Mouse (Mus musculus) heart, adult 2 months (tissue): ENCODE results near the gene Ak6. TPM values are rescaled to one million over a fixed set of nuclear protein-coding genes. Genes with fewer than 3 reads are reported as not detected.
A peak's percentile ranks its signal among the peaks of the same experiment; 100 is the strongest.

ENCODE experiments used
- DNase-seq, 2 experiments: peaks; one replicate each; pipeline ENCODE4 v3.0.0; 2021
- H3K27ac ChIP-seq: fragments of 200-600 bp; 2 replicates; pipeline ENCODE4 v1.8.1; 2022
- H3K27me3 ChIP-seq: fragments of 200-500 bp; 2 replicates; pipeline ENCODE4 v1.6.1; 2012; ENCODE audit warnings: mild to moderate bottlenecking, low read length, inconsistent platforms, mixed read lengths; ENCODE audit not compliant: control insufficient read depth, insufficient read depth
- H3K36me3 ChIP-seq: fragments of 200-500 bp; 2 replicates; pipeline ENCODE4 v1.6.1; 2012; ENCODE audit warnings: low read length, inconsistent platforms; ENCODE audit not compliant: control insufficient read depth, insufficient read depth
- H3K4me1 ChIP-seq: fragments of 200-500 bp; 2 replicates; pipeline ENCODE4 v1.6.1; 2011; ENCODE audit warnings: low read length; ENCODE audit not compliant: control insufficient read depth, insufficient read depth
- H3K4me3 ChIP-seq: fragments of 200-600 bp; 2 replicates; pipeline ENCODE4 v1.8.1; 2022
- H3K79me2 ChIP-seq: fragments of 200-500 bp; replicated peaks from 2 replicates; pipeline ENCODE4 v1.6.1; 2012; ENCODE audit warnings: mild to moderate bottlenecking, inconsistent platforms, low read length, moderate library complexity, mixed read lengths; ENCODE audit not compliant: control insufficient read depth, insufficient read depth
- H3K9ac ChIP-seq: fragments of 200-500 bp; 2 replicates; pipeline ENCODE4 v1.6.1; 2012; ENCODE audit warnings: low read depth, mild to moderate bottlenecking, control low read depth, inconsistent platforms, low read length, mixed read lengths
- CTCF ChIP-seq: fragments of 200-600 bp; IDR thresholded peaks from 2 replicates; pipeline ENCODE4 v1.8.1; 2022; ENCODE audit warnings: antibody characterized with exemption, mild to moderate bottlenecking, moderate library complexity
- EP300 ChIP-seq: fragments of 200-500 bp; IDR thresholded peaks from 2 replicates; pipeline ENCODE4 v1.6.1; 2011; ENCODE audit warnings: low read depth, low read length, control low read depth; ENCODE audit not compliant: insufficient read depth
- POLR2A ChIP-seq: fragments of 200-500 bp; IDR thresholded peaks from 2 replicates; pipeline ENCODE4 v1.6.1; 2011; ENCODE audit warnings: mild to moderate bottlenecking, low read depth, low read length, control low read depth; ENCODE audit not compliant: insufficient read depth
- WGBS: fragments of 180-500 bp; shearing (Covaris S2); methylation state at CpG from one replicate; pipeline ENCODE4 v1.1.7; 2018; 5-methylcytosine and 5-hydroxymethylcytosine counted together
- intact Hi-C: fragments of 180-260 bp; cut with DNase I; formaldehyde crosslinking; loops from one replicate; pipeline ENCODE4 v1.15.1; 2025
- polyA plus RNA-seq: library from polyadenylated mRNA; depleted of rRNA; stranded (reverse); fragments of >200 nt; gene quantifications from 2 replicates; pipeline ENCODE4 v1.2.3, GENCODE M21; 2012
- total RNA-seq, 2 experiments: library from RNA; stranded (reverse); gene quantifications; 2 replicates each; pipeline ENCODE4 v1.2.3; 2021

Ak6 gene
- total and polyA plus RNA-seq, 3 experiments, result 49.9 to 65.7 (median 55.1) TPM

GRCm38 (mm10) chr13:100675936-100676635 is 25.3 kb downstream of the Ak6 start:
- TF ChIP-seq CTCF (no peak), EP300 (no peak), POLR2A (no peak)
- Histone ChIP-seq H3K27me3 (no peaks in the 10 kb centered on the region), H3K36me3 (no peaks in the 10 kb centered on the region), H3K79me2 (no peaks in the 10 kb centered on the region), H3K4me1 (no peaks in the 10 kb centered on the region), H3K9ac (no peak overlapping the region), H3K27ac (no peak overlapping the region), H3K4me3 (no peak overlapping the region)
- intact Hi-C loops, result no loop called here
- WGBS, result 79% methylated on average over 15 of the region's 15 CpGs
- no peak for DNase-seq

- Histone ChIP-seq H3K36me3 (no peaks in the 10 kb centered on the region), H3K27ac (no peak overlapping the region), H3K4me1 (no peaks in the 10 kb centered on the region), H3K9ac (no peak overlapping the region), H3K27me3 (no peaks in the 10 kb centered on the region), H3K4me3 (no peak overlapping the region), H3K79me2 (no peaks in the 10 kb centered on the region)
- DNase-seq, result no peak
- 76% methylated on average over 8 of the region's 8 CpGs for WGBS
- TF ChIP-seq CTCF (no peak), POLR2A (no peak), EP300 (no peak)
- intact Hi-C loops, result no loop called here
Observed at GRCm38 (mm10) chr13:100681615-100682014, 30.8 kb downstream of the Ak6 start.

- H3K27ac ChIP-seq, result no peak overlapping the region
- no peak overlapping the region for H3K9ac ChIP-seq
- H3K27me3 ChIP-seq, result no peaks in the 10 kb centered on the region
- no peaks in the 10 kb centered on the region for H3K79me2 ChIP-seq
- intact Hi-C loops, result no loop called here
- no peaks in the 10 kb centered on the region for H3K36me3 ChIP-seq
- 87% methylated on average over 2 of the region's 2 CpGs for WGBS
- no peak for TF ChIP-seq CTCF
- no peak for TF ChIP-seq EP300
- TF ChIP-seq POLR2A, result no peak
- no peaks in the 10 kb centered on the region for H3K4me1 ChIP-seq
- no peak overlapping the region for H3K4me3 ChIP-seq
- DNase-seq, result no peak
Observed at GRCm38 (mm10) chr13:100682837-100683236, 32.1 kb downstream of the Ak6 start.

GRCm38 (mm10) chr13:100684355-100684754 is 33.6 kb downstream of the Ak6 start:
- Histone ChIP-seq H3K4me1 (no peaks in the 10 kb centered on the region), H3K4me3 (no peak overlapping the region), H3K79me2 (no peaks in the 10 kb centered on the region), H3K36me3 (no peaks in the 10 kb centered on the region), H3K27me3 (no peaks in the 10 kb centered on the region), H3K27ac (no peak overlapping the region), H3K9ac (no peak overlapping the region)
- DNase-seq, result no peak
- TF ChIP-seq EP300 (no peak), CTCF (peak; percentile 53)
- WGBS, result 67% methylated on average over 2 of the region's 2 CpGs
- intact Hi-C loops, result no loop called here

- WGBS, result 70% methylated on average over 7 of the region's 7 CpGs
- no peaks in the 10 kb centered on the region for H3K27me3 ChIP-seq
- H3K27ac ChIP-seq, result no peak overlapping the region
- TF ChIP-seq EP300 (no peak), CTCF (0 out of 2 replicates have a peak, but pooled peaks have one; percentile 3)
- H3K36me3 ChIP-seq, result no peaks in the 10 kb centered on the region
- H3K4me3 ChIP-seq, result no peak overlapping the region
- no peaks in the 10 kb centered on the region for H3K79me2 ChIP-seq
- H3K9ac ChIP-seq, result no peak overlapping the region
- no peaks in the 10 kb centered on the region for H3K4me1 ChIP-seq
- DNase-seq, result no peak
- intact Hi-C loops, result no loop called here
Observed at GRCm38 (mm10) chr13:100687513-100687912, 36.7 kb downstream of the Ak6 start.

- Histone ChIP-seq H3K4me3 (no peak overlapping the region), H3K9ac (no peak overlapping the region), H3K27me3 (no peaks in the 10 kb centered on the region), H3K27ac (no peak overlapping the region), H3K79me2 (no peaks in the 10 kb centered on the region), H3K4me1 (no peaks in the 10 kb centered on the region), H3K36me3 (no peaks in the 10 kb centered on the region)
- WGBS, result 65% methylated on average over 3 of the region's 3 CpGs
- intact Hi-C loops, result no loop called here
- TF ChIP-seq CTCF (no peak), EP300 (no peak), POLR2A (no peak)
- no peak for DNase-seq
Observed at GRCm38 (mm10) chr13:100697541-100697940, 46.8 kb downstream of the Ak6 start.
